Mouse (Mus musculus): ENCODE measurements around the gene Pmp22. TPM values are rescaled to one million over a fixed set of nuclear protein-coding genes. Genes with fewer than 3 reads are reported as not detected.

Pmp22 gene
- total RNA-seq, 2 experiments from 2014 or later: 16.9 to 17.2 TPM

- DNase-seq: no peak
- intact Hi-C loops (cut with DNase I): no loop called here
These were observed 28.3 kb downstream of the Pmp22 start for GRCm38 (mm10) chr11:63157117-63157516.

- DNase-seq: no peak
- intact Hi-C loops (cut with DNase I): no loop called here
These were observed 32.1 kb downstream of the Pmp22 start for GRCm38 (mm10) chr11:63160926-63161325.

GRCm38 (mm10) chr11:63162806-63163205, 34.0 kb downstream of the Pmp22 start:
- intact Hi-C loops (cut with DNase I): no loop called here
- peak; percentile 13 for DNase-seq

GRCm38 (mm10) chr11:63163550-63163949, 34.8 kb downstream of the Pmp22 start:
- intact Hi-C loops (cut with DNase I): no loop called here
- DNase-seq: no peak

- intact Hi-C loops (cut with DNase I): no loop called here
These were observed 35.4 kb downstream of the Pmp22 start for GRCm38 (mm10) chr11:63163986-63164682.

GRCm38 (mm10) chr11:63164756-63165484, 36.1 kb downstream of the Pmp22 start:
- intact Hi-C loops (cut with DNase I): no loop called here

More at GRCm38 (mm10) chr11:63163986-63164682, 35.4 kb downstream of the Pmp22 start:
- DNase-seq: no peak

GRCm38 (mm10) chr11:63167826-63168225, 39.0 kb downstream of the Pmp22 start:
- intact Hi-C loops (cut with DNase I): no loop called here
- DNase-seq: no peak

More at GRCm38 (mm10) chr11:63164756-63165484, 36.1 kb downstream of the Pmp22 start:
- peak; percentile 23 for DNase-seq

GRCm38 (mm10) chr11:63168551-63169258, 39.9 kb downstream of the Pmp22 start:
- intact Hi-C loops (cut with DNase I): no loop called here
- no peak for DNase-seq

- intact Hi-C loops (cut with DNase I): loop anchor here (5.0 kb wide), 1 partner anchor 430 kb away; no protein-coding TSS in a partner anchor
- DNase-seq: no peak
These were observed 43.2 kb downstream of the Pmp22 start for GRCm38 (mm10) chr11:63171977-63172376.

- intact Hi-C loops (cut with DNase I): loop anchor here (5.0 kb wide), 1 partner anchor 431 kb away; no protein-coding TSS in a partner anchor
- peak; percentile 54 for DNase-seq
These were observed 44.8 kb downstream of the Pmp22 start for GRCm38 (mm10) chr11:63173604-63174003.

- DNase-seq: peak; percentile 14
These were observed 46.5 kb downstream of the Pmp22 start for GRCm38 (mm10) chr11:63175302-63175701.

GRCm38 (mm10) chr11:63176416-63176815, 47.6 kb downstream of the Pmp22 start:
- no peak for DNase-seq
- intact Hi-C loops (cut with DNase I): no loop called here

More at GRCm38 (mm10) chr11:63175302-63175701, 46.5 kb downstream of the Pmp22 start:
- intact Hi-C loops (cut with DNase I): no loop called here

GRCm38 (mm10) chr11:63180262-63181101, 51.7 kb downstream of the Pmp22 start:
- intact Hi-C loops (cut with DNase I): no loop called here
- peak; percentile 20 for DNase-seq

GRCm38 (mm10) chr11:63188803-63189202, 60.0 kb downstream of the Pmp22 start:
- intact Hi-C loops (cut with DNase I): no loop called here

GRCm38 (mm10) chr11:63198070-63198469, 69.3 kb downstream of the Pmp22 start:
- intact Hi-C loops (cut with DNase I): no loop called here
- no peak for DNase-seq

More at GRCm38 (mm10) chr11:63188803-63189202, 60.0 kb downstream of the Pmp22 start:
- no peak for DNase-seq

GRCm38 (mm10) chr11:63201989-63202535, 73.3 kb downstream of the Pmp22 start:
- intact Hi-C loops (cut with DNase I): no loop called here

More at GRCm38 (mm10) chr11:63201989-63202535, 73.3 kb downstream of the Pmp22 start:
- DNase-seq: no peak
